Mouse (Mus musculus) liver, postnatal 0 days (tissue): ENCODE results near the gene Sema4a.

Experiments
- CTCF ChIP-seq: sonication (generic); IDR thresholded peaks from 2 replicates; pipeline ENCODE4 v1.5.1; 2016; ENCODE audit warnings: antibody characterized with exemption, low read depth
- EP300 ChIP-seq: IDR thresholded peaks from 2 replicates; pipeline ENCODE4 v1.6.1; 2016; ENCODE audit warnings: antibody characterized with exemption, low read depth, mild to moderate bottlenecking

DNA sequence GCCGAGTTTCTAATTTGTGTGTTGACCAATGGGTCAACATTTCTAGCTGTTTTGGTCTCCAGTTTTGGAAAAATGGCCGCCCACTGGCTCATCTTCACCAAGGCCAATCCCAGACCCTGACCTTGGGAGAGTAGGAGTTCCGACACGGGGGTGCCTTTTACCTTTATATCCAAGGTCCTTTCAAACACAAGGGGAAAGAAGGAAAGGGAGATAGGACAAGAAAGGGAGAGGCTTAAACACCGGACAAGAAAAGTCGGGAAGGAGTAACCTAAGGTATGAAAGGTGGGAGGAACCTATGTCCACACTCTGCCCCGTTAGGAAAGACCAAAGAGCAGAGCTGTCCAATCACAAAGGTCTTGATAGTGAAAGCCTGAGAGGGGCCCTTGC lies 50.3 kb downstream of the Sema4a start:
- TF ChIP-seq CTCF (no peak), EP300 (no peak)
